Mouse (Mus musculus): ENCODE data around the gene Zcchc10.

DNA sequence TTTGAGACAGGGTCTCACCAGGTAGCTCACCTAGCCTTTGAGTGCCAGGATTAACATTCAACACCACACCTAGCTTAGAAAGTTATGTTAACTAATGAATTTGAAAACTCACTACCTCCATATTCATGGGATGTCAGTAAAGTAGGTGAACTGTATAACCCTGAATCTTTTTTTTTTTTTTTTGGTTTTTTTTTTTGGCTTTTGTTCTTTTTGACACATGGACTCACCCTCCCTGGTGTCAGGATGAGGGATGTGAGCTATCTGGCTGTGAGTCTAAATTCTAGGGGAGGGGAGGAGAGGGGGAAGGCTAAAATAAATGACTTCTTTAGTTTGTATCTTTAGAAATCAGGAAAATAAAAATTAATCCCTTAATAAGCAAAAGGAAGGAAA lies 11.7 kb downstream of the Zcchc10 start:
- no peak for TF ChIP-seq MAX (IDR thresholded peaks at IDR 0.05; ENCODE audit: low read depth)
- TF ChIP-seq E2F4 (IDR thresholded peaks at IDR 0.05; ENCODE audit: insufficient read depth), result no peak
- no peak for TF ChIP-seq MYOG (IDR thresholded peaks at IDR 0.05; ENCODE audit: control insufficient read depth in 1 of 3, insufficient read depth in 1 of 3, insufficient read length in 2 of 3, low read depth in 2 of 3)
- no peak for TF ChIP-seq USF1 (IDR thresholded peaks at IDR 0.05; ENCODE audit: low read depth)
- TF ChIP-seq POLR2A (IDR thresholded peaks at IDR 0.05; ENCODE audit: insufficient read length, low read depth), result no peak
- TF ChIP-seq CEBPB (IDR thresholded peaks at IDR 0.05; ENCODE audit: insufficient read depth, poor library complexity, severe bottlenecking), result no peak
- no peak for TF ChIP-seq REST (IDR thresholded peaks at IDR 0.05; ENCODE audit: insufficient read depth, insufficient read length)
- no peak for TF ChIP-seq TCF12 (IDR thresholded peaks at IDR 0.05; ENCODE audit: insufficient read depth, poor library complexity, severe bottlenecking)
- TF ChIP-seq MYOD1 (IDR thresholded peaks at IDR 0.05; ENCODE audit: control insufficient read depth in 1 of 3, insufficient read length in 2 of 3, low read depth in 2 of 3), result no peak
- no peak for TF ChIP-seq POLR2AphosphoS2 (IDR thresholded peaks at IDR 0.05; ENCODE audit: insufficient read length, low read depth)
- no peak for TF ChIP-seq TCF3 (IDR thresholded peaks at IDR 0.05; ENCODE audit: insufficient read length, low read depth)
- TF ChIP-seq SRF (IDR thresholded peaks at IDR 0.05; ENCODE audit: control insufficient read depth, insufficient read length, low read depth), result no peak

Data from myocyte (in vitro differentiated cells).